Mouse (Mus musculus): Measurements from ENCODE around the gene Sh3bp5l. TPM values are rescaled to one million over a fixed set of nuclear protein-coding genes. Genes with fewer than 3 reads are reported as not detected.

The Sh3bp5l gene
- total and polyA plus RNA-seq, 3 experiments: 31.7 to 32.8 TPM; not detected in 1

DNA sequence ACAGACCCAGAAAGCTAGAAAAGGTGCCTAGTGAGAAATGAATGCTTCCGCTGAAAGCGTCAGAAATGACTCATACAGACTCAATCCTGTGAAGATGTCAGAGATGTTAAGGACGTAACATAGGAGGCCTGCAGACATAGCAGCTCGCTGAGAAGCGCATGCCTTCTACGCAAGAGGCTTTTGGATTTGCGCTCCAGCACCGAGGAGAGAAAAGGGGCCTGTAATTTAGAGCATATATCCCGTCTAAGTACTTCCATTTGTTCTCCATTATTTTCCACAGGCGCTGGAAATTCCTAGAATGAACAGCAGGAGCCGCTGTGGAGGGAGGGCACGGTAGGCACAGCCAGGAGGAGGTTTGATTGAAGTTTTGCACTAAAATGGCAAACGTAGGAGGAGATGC, 29.5 kb upstream of the Sh3bp5l start (continued):
- TF ChIP-seq MXI1 (IDR thresholded peaks at IDR 0.05; ENCODE audit: low read depth, low read length): 0 out of 2 replicates have a peak, but pooled peaks have one; percentile 8
- no peak for TF ChIP-seq ZNF384 (IDR thresholded peaks at IDR 0.05; ENCODE audit: low read depth, low read length)
- TF ChIP-seq CTCF (IDR thresholded peaks at IDR 0.05 in 2 of 3, conservative IDR thresholded peaks at IDR 0.05 in 1 of 3; ENCODE audit: control insufficient read depth in 1 of 3, insufficient read depth in 1 of 3, low read depth in 2 of 3, low read length in 3 of 3, poor library complexity in 1 of 3, severe bottlenecking in 1 of 3): peak; percentile 46 to 76 (median 72)
- TF ChIP-seq BHLHE40 (IDR thresholded peaks at IDR 0.05; ENCODE audit: borderline replicate concordance, low read depth, low read length): no peak
- TF ChIP-seq EP300 (IDR thresholded peaks at IDR 0.05; ENCODE audit: low read depth in 1 of 2, low read length in 2 of 2): no peak
- TF ChIP-seq HCFC1 (IDR thresholded peaks at IDR 0.05; ENCODE audit: low read depth, low read length): peak; percentile 37; the same call in 1 of the 2 replicates
- no peak for TF ChIP-seq MAFK (IDR thresholded peaks at IDR 0.05; ENCODE audit: borderline replicate concordance, low read depth, low read length)
- TF ChIP-seq GATA1 (IDR thresholded peaks at IDR 0.05; ENCODE audit: low read depth, low read length): no peak
- 0 out of 2 replicates have a peak, but pooled peaks have one; percentile 10 for TF ChIP-seq NRF1 (IDR thresholded peaks at IDR 0.05; ENCODE audit: insufficient read depth, low read depth, low read length, poor library complexity, severe bottlenecking)
- no peak for TF ChIP-seq CHD2 (IDR thresholded peaks at IDR 0.05; ENCODE audit: low read length)

DNA sequence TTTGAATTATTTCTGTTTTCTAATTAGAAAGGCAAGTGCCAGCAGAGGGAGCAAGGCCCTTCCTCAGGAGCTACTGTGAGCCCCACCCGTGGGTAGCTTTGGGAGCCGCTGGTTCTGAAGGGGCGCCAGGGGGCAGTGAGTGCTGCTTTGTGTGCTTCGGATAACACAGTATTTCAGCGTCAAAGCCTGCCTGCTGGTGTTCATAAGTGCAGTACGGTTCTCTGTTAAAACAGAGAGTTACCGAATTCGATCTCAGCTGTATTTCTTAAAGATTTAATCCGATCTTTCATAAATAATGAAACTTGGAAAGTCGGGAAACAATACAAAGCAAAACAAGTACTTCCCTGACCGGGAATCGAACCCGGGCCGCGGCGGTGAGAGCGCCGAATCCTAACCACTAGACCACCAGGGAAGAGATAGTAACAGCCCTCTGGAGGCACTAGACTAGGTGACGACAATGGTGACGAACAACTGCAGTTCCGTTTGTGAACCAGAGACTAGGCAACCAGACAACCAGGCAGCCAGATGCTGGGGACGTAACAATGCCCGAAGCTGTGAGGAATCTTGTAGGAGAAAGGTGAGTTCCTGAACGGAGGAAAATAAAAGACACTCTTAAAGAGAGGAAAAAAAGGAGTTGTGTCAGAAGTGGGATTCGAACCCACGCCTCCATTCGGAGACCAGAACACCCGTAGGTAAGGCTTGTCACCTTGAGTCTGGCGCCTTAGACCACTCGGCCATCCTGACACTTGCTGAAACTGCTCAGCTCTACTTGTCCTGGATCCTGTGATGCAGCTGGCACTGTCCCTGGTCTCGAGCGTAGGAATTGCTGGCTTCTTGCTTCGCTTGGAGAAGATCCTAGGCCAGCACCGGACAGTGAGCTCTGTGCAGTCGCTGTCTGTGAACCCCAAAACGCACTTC, 28.4 kb upstream of the Sh3bp5l start:
- Histone ChIP-seq H3K27ac (ENCODE audit: control insufficient read depth, low read depth, low read length) (peak overlapping the region; percentile 59), H3K9me3 (replicated peaks; ENCODE audit: insufficient read depth, low read length) (no peaks in the 10 kb centered on the region), H3K36me3 (ENCODE audit: control insufficient read depth in 1 of 2, insufficient read depth in 2 of 2, low read length in 2 of 2) (peaks cover 0 to 12% of the 10 kb centered on the region in 2 experiments; a peak in 2 of 4 replicates), H3K79me2 (ENCODE audit: control insufficient read depth, insufficient read depth, low read length, poor library complexity) (peaks cover 1% of the 10 kb centered on the region; the same call in 1 of the 2 replicates), H3K4me3 (ENCODE audit: control insufficient read depth in 1 of 2, insufficient read depth in 1 of 2, low read depth in 2 of 2, low read length in 2 of 2) (peak overlapping the region; percentile 62 to 73), H3K27me3 (ENCODE audit: control insufficient read depth in 1 of 2, insufficient read depth in 2 of 2, low read length in 2 of 2) (peaks cover 0 to 2% of the 10 kb centered on the region in 2 experiments; a peak in 1 of 4 replicates), H3K9ac (ENCODE audit: control insufficient read depth, low read depth, low read length, poor library complexity, severe bottlenecking) (peak overlapping the region; percentile 65), H3K4me1 (ENCODE audit: control insufficient read depth in 1 of 2, insufficient read depth in 2 of 2, low read length in 2 of 2) (peaks cover 0 to 11% of the 10 kb centered on the region in 2 experiments; a peak in 2 of 4 replicates)
- DNase-seq (ENCODE audit: low read depth, low spot score): peak; percentile 98
- no peak for TF ChIP-seq UBTF (IDR thresholded peaks at IDR 0.05; ENCODE audit: borderline replicate concordance, insufficient read depth, low read depth, low read length)
- no peak for TF ChIP-seq ZKSCAN1 (IDR thresholded peaks at IDR 0.05; ENCODE audit: low read depth, low read length)
- TF ChIP-seq POLR2A (IDR thresholded peaks at IDR 0.05; ENCODE audit: control insufficient read depth in 1 of 2, insufficient read depth in 1 of 2, low read depth in 1 of 2, low read length in 2 of 2, poor library complexity in 1 of 2): peak in 1 of 2 experiments; percentile 26; a peak in 1 of 4 replicates
- peak; percentile 98 for TF ChIP-seq MAFK (IDR thresholded peaks at IDR 0.05; ENCODE audit: borderline replicate concordance, low read depth, low read length)
- TF ChIP-seq TBP (IDR thresholded peaks at IDR 0.05; ENCODE audit: low read depth, low read length): peak; percentile 99
- peak; percentile 16 for TF ChIP-seq GATA1 (IDR thresholded peaks at IDR 0.05; ENCODE audit: low read depth, low read length)
- peak; percentile 47 for TF ChIP-seq RAD21 (IDR thresholded peaks at IDR 0.05; ENCODE audit: low read depth, low read length)
- peak; percentile 34; the same call in 1 of the 2 replicates for TF ChIP-seq MXI1 (IDR thresholded peaks at IDR 0.05; ENCODE audit: low read depth, low read length)
- TF ChIP-seq ZC3H11A (IDR thresholded peaks at IDR 0.05; ENCODE audit: low read depth, low read length): peak; percentile 55
- peak; percentile 41; the same call in 1 of the 2 replicates for TF ChIP-seq NRF1 (IDR thresholded peaks at IDR 0.05; ENCODE audit: insufficient read depth, low read depth, low read length, poor library complexity, severe bottlenecking)
- peak; percentile 24; the same call in 1 of the 2 replicates for TF ChIP-seq TAL1 (IDR thresholded peaks at IDR 0.05; ENCODE audit: low read length)
- TF ChIP-seq SIN3A (IDR thresholded peaks at IDR 0.05; ENCODE audit: low read length): peak; percentile 37; the same call in 1 of the 2 replicates
- TF ChIP-seq MAZ (IDR thresholded peaks at IDR 0.05; ENCODE audit: low read depth, low read length): peak; percentile 87; the same call in 1 of the 2 replicates
- peak; percentile 41 to 78 (median 76); a peak in 5 of 6 replicates for TF ChIP-seq CTCF (IDR thresholded peaks at IDR 0.05 in 2 of 3, conservative IDR thresholded peaks at IDR 0.05 in 1 of 3; ENCODE audit: control insufficient read depth in 1 of 3, insufficient read depth in 1 of 3, low read depth in 2 of 3, low read length in 3 of 3, poor library complexity in 1 of 3, severe bottlenecking in 1 of 3)
- no peak; the same call in 1 of the 2 replicates for TF ChIP-seq E2F4 (IDR thresholded peaks at IDR 0.05; ENCODE audit: borderline replicate concordance, low read depth, low read length)
- TF ChIP-seq MAX (IDR thresholded peaks at IDR 0.05; ENCODE audit: low read length): no peak
- TF ChIP-seq NELFE (IDR thresholded peaks at IDR 0.05; ENCODE audit: low read depth, low read length): no peak
- TF ChIP-seq SMC3 (IDR thresholded peaks at IDR 0.05; ENCODE audit: low read depth, low read length): peak; percentile 84
- peak; percentile 81 for TF ChIP-seq ELF1 (IDR thresholded peaks at IDR 0.05; ENCODE audit: low read depth, low read length)
